Mouse (Mus musculus): ENCODE measurements around the gene Ubl3. TPM values are rescaled to one million over a fixed set of nuclear protein-coding genes. Genes with fewer than 3 reads are reported as not detected.

The Ubl3 gene
- polyA plus RNA-seq (2016; fragmentation: Nextera tagmentation; extraction: Ambion mirVana): 73.1 and 74.3 TPM in 2 replicates

GRCm38 (mm10) chr5:148552187-148553071 is at the start of gene Ubl3:
Gene Ubl3 (minus strand): TSS chr5:148552789.
- H3K4me3 ChIP-seq (replicated peaks): peak within 1 kb of the TSS; percentile 74
- no peaks in the 10 kb centered on the region for H3K9me3 ChIP-seq
- peak within 1 kb of the TSS; percentile 88 for H3K4me2 ChIP-seq
- H3K9ac ChIP-seq (replicated peaks): peak within 1 kb of the TSS; percentile 89
- peak; percentile 95 for ATAC-seq (ENCODE audit: insufficient number of reproducible peaks, insufficient read depth, low FRiP score, low TSS enrichment, low read depth)
- H3K4me1 ChIP-seq (replicated peaks): peaks cover 38% of the 10 kb centered on the region
- H3K27me3 ChIP-seq: peaks cover 20% of the 10 kb centered on the region
- peak within 1 kb of the TSS; percentile 98 for H3K27ac ChIP-seq
- no peaks in the 10 kb centered on the region for H3K36me3 ChIP-seq
- WGBS: under 1% methylated on average over 94 of the region's 95 CpGs

GRCm38 (mm10) chr5:148598376-148598775 is 45.8 kb upstream of the Ubl3 start:
- 0 out of 2 replicates have a peak overlapping the region, but pooled peaks have one; percentile 23 for H3K4me2 ChIP-seq
- 20% methylated on average over 9 of the region's 9 CpGs for WGBS
- peaks cover 19% of the 10 kb centered on the region for H3K4me1 ChIP-seq (replicated peaks)
- H3K9ac ChIP-seq (replicated peaks): no peak overlapping the region
- no peaks in the 10 kb centered on the region for H3K27me3 ChIP-seq
- peak; percentile 52; the same call in 1 of the 2 replicates for ATAC-seq (ENCODE audit: insufficient number of reproducible peaks, insufficient read depth, low FRiP score, low TSS enrichment, low read depth)
- H3K4me3 ChIP-seq (replicated peaks): no peak overlapping the region
- peaks cover 5% of the 10 kb centered on the region; the same call in 1 of the 2 replicates for H3K9me3 ChIP-seq
- 0 out of 2 replicates have a peak overlapping the region, but pooled peaks have one; percentile 31 for H3K27ac ChIP-seq
- H3K36me3 ChIP-seq: no peaks in the 10 kb centered on the region

- Histone ChIP-seq H3K4me2 (no peak overlapping the region), H3K4me1 (replicated peaks) (peaks cover 34% of the 10 kb centered on the region), H3K4me3 (replicated peaks) (no peak overlapping the region), H3K9ac (replicated peaks) (no peak overlapping the region), H3K27me3 (no peaks in the 10 kb centered on the region), H3K36me3 (no peaks in the 10 kb centered on the region), H3K27ac (no peak overlapping the region), H3K9me3 (peaks cover 5% of the 10 kb centered on the region; the same call in 1 of the 2 replicates)
- no peak for ATAC-seq (ENCODE audit: insufficient number of reproducible peaks, insufficient read depth, low FRiP score, low TSS enrichment, low read depth)
- WGBS: 91% methylated on average over 15 of the region's 15 CpGs
Measured at GRCm38 (mm10) chr5:148596086-148596753, 43.6 kb upstream of the Ubl3 start.

- Histone ChIP-seq H3K4me2 (no peak overlapping the region), H3K4me3 (replicated peaks) (no peak overlapping the region), H3K27me3 (no peaks in the 10 kb centered on the region), H3K9ac (replicated peaks) (no peak overlapping the region), H3K36me3 (no peaks in the 10 kb centered on the region), H3K27ac (no peak overlapping the region), H3K4me1 (replicated peaks) (peaks cover 41% of the 10 kb centered on the region), H3K9me3 (peaks cover 5% of the 10 kb centered on the region; the same call in 1 of the 2 replicates)
- 84% methylated on average over 1 of the region's 1 CpGs for WGBS
- no peak for ATAC-seq (ENCODE audit: insufficient number of reproducible peaks, insufficient read depth, low FRiP score, low TSS enrichment, low read depth)
Measured at GRCm38 (mm10) chr5:148595459-148595751, 42.8 kb upstream of the Ubl3 start.

- Histone ChIP-seq H3K4me3 (replicated peaks) (no peak overlapping the region), H3K4me1 (replicated peaks) (peaks cover 35% of the 10 kb centered on the region), H3K36me3 (no peaks in the 10 kb centered on the region), H3K4me2 (no peak overlapping the region), H3K27me3 (no peaks in the 10 kb centered on the region), H3K27ac (no peak overlapping the region), H3K9me3 (peaks cover 5% of the 10 kb centered on the region; the same call in 1 of the 2 replicates), H3K9ac (replicated peaks) (no peak overlapping the region)
- WGBS: 85% methylated on average over 3 of the region's 3 CpGs
- ATAC-seq (ENCODE audit: insufficient number of reproducible peaks, insufficient read depth, low FRiP score, low TSS enrichment, low read depth): no peak
Measured at GRCm38 (mm10) chr5:148594693-148595458, 42.3 kb upstream of the Ubl3 start.

- Histone ChIP-seq H3K4me3 (replicated peaks) (no peak overlapping the region), H3K9ac (replicated peaks) (no peak overlapping the region), H3K27me3 (no peaks in the 10 kb centered on the region), H3K4me1 (replicated peaks) (peaks cover 27% of the 10 kb centered on the region), H3K4me2 (no peak overlapping the region), H3K36me3 (no peaks in the 10 kb centered on the region), H3K9me3 (peaks cover 5% of the 10 kb centered on the region; the same call in 1 of the 2 replicates), H3K27ac (no peak overlapping the region)
- ATAC-seq (ENCODE audit: insufficient number of reproducible peaks, insufficient read depth, low FRiP score, low TSS enrichment, low read depth): no peak
- WGBS: 62% methylated on average over 4 of the region's 4 CpGs
Measured at GRCm38 (mm10) chr5:148593607-148594006, 41.0 kb upstream of the Ubl3 start.

GRCm38 (mm10) chr5:148591448-148591862 is 38.9 kb upstream of the Ubl3 start:
- H3K27ac ChIP-seq: no peak overlapping the region

GRCm38 (mm10) chr5:148590603-148591447 is 38.2 kb upstream of the Ubl3 start:
- Histone ChIP-seq H3K36me3 (no peaks in the 10 kb centered on the region), H3K4me1 (replicated peaks) (peaks cover 27% of the 10 kb centered on the region), H3K4me2 (0 out of 2 replicates have a peak overlapping the region, but pooled peaks have one; percentile 0), H3K4me3 (replicated peaks) (no peak overlapping the region), H3K9me3 (peaks cover 5% of the 10 kb centered on the region; the same call in 1 of the 2 replicates), H3K27ac (peak overlapping the region; percentile 45; the same call in 1 of the 2 replicates), H3K9ac (replicated peaks) (no peak overlapping the region), H3K27me3 (no peaks in the 10 kb centered on the region)
- ATAC-seq (ENCODE audit: insufficient number of reproducible peaks, insufficient read depth, low FRiP score, low TSS enrichment, low read depth): peak; percentile 81
- 47% methylated on average over 19 of the region's 20 CpGs for WGBS

More at GRCm38 (mm10) chr5:148591448-148591862, 38.9 kb upstream of the Ubl3 start:
- Histone ChIP-seq H3K4me1 (replicated peaks) (peaks cover 27% of the 10 kb centered on the region), H3K9me3 (peaks cover 5% of the 10 kb centered on the region; the same call in 1 of the 2 replicates), H3K4me2 (0 out of 2 replicates have a peak overlapping the region, but pooled peaks have one; percentile 0), H3K9ac (replicated peaks) (no peak overlapping the region), H3K36me3 (no peaks in the 10 kb centered on the region), H3K4me3 (replicated peaks) (no peak overlapping the region), H3K27me3 (no peaks in the 10 kb centered on the region)
- 40% methylated on average over 7 of the region's 7 CpGs for WGBS
- ATAC-seq (ENCODE audit: insufficient number of reproducible peaks, insufficient read depth, low FRiP score, low TSS enrichment, low read depth): no peak

- Histone ChIP-seq H3K36me3 (no peaks in the 10 kb centered on the region), H3K27me3 (no peaks in the 10 kb centered on the region), H3K4me3 (replicated peaks) (no peak overlapping the region), H3K27ac (no peak overlapping the region), H3K9me3 (peaks cover 2% of the 10 kb centered on the region; the same call in 1 of the 2 replicates), H3K9ac (replicated peaks) (no peak overlapping the region), H3K4me1 (replicated peaks) (peaks cover 27% of the 10 kb centered on the region), H3K4me2 (no peak overlapping the region)
- ATAC-seq (ENCODE audit: insufficient number of reproducible peaks, insufficient read depth, low FRiP score, low TSS enrichment, low read depth): no peak
- WGBS: 87% methylated on average over 3 of the region's 3 CpGs
Measured at GRCm38 (mm10) chr5:148588987-148589386, 36.4 kb upstream of the Ubl3 start.

GRCm38 (mm10) chr5:148588142-148588650 is 35.6 kb upstream of the Ubl3 start:
- no peak overlapping the region for H3K27ac ChIP-seq
- 79% methylated on average over 6 of the region's 6 CpGs for WGBS

More at GRCm38 (mm10) chr5:148588142-148588650, 35.6 kb upstream of the Ubl3 start:
- no peak for ATAC-seq (ENCODE audit: insufficient number of reproducible peaks, insufficient read depth, low FRiP score, low TSS enrichment, low read depth)
- Histone ChIP-seq H3K9me3 (peaks cover 4% of the 10 kb centered on the region; the same call in 1 of the 2 replicates), H3K27me3 (no peaks in the 10 kb centered on the region), H3K4me2 (no peak overlapping the region), H3K36me3 (no peaks in the 10 kb centered on the region), H3K4me3 (replicated peaks) (no peak overlapping the region), H3K9ac (replicated peaks) (no peak overlapping the region), H3K4me1 (replicated peaks) (peaks cover 20% of the 10 kb centered on the region)
